Mouse (Mus musculus) megakaryocyte, embryonic 14.5 days (primary cell): ENCODE results near the gene Coro2a. TPM values are rescaled to one million over a fixed set of nuclear protein-coding genes. Genes with fewer than 3 reads are reported as not detected.

Source experiments
- H3K27me3 ChIP-seq: replicated peaks from 2 replicates; pipeline ENCODE3; 2012; ENCODE audit warnings: inconsistent platforms
- H3K36me3 ChIP-seq: replicated peaks from 2 replicates; pipeline ENCODE3; 2012; ENCODE audit warnings: low read length, inconsistent platforms, mixed read lengths
- H3K4me1 ChIP-seq: 2 replicates; pipeline ENCODE4 v1.6.1; 2012; ENCODE audit warnings: inconsistent platforms
- H3K4me3 ChIP-seq: replicated peaks from 2 replicates; pipeline ENCODE3; 2012; ENCODE audit warnings: moderate library complexity, mild to moderate bottlenecking, inconsistent platforms
- H3K9me3 ChIP-seq: 2 replicates; pipeline ENCODE4 v1.6.1; 2012; ENCODE audit warnings: inconsistent platforms
- FLI1 ChIP-seq: IDR thresholded peaks from 2 replicates; pipeline ENCODE4 v1.6.1; 2012; ENCODE audit warnings: low read length, inconsistent platforms, mixed read lengths
- GATA1 ChIP-seq: IDR thresholded peaks from 3 replicates; pipeline ENCODE4 v1.6.1; 2012; ENCODE audit warnings: mixed read lengths, low read length, inconsistent platforms, borderline replicate concordance
- polyA plus RNA-seq: library from polyadenylated mRNA; stranded (reverse); fragments of >175 nt; gene quantifications from 2 replicates; pipeline ENCODE4 v1.2.3, GENCODE M21; 2012; ENCODE audit warnings: low replicate concordance; ENCODE audit not compliant: insufficient read depth

Coro2a gene
- polyA plus RNA-seq, 1 experiment = 31.3 TPM

GRCm38 (mm10) chr4:46598981-46599380 lies 3.0 kb downstream of the Coro2a start:
- peaks cover 2% of the 10 kb centered on the region for H3K36me3 ChIP-seq
- peaks cover 19% of the 10 kb centered on the region for H3K27me3 ChIP-seq
- TF ChIP-seq FLI1 = no peak
- no peak for TF ChIP-seq GATA1
- peaks cover 78% of the 10 kb centered on the region for H3K4me1 ChIP-seq
- no peaks in the 10 kb centered on the region for H3K9me3 ChIP-seq
- H3K4me3 ChIP-seq = peak overlapping the region; percentile 79

- Histone ChIP-seq H3K36me3 (no peaks in the 10 kb centered on the region), H3K27me3 (peaks cover 19% of the 10 kb centered on the region), H3K4me3 (peak overlapping the region; percentile 88), H3K4me1 (peaks cover 82% of the 10 kb centered on the region), H3K9me3 (no peaks in the 10 kb centered on the region)
- TF ChIP-seq GATA1 (no peak), FLI1 (no peak)
These were observed 3.9 kb downstream of the Coro2a start for GRCm38 (mm10) chr4:46598111-46598510.

- TF ChIP-seq GATA1 (no peak), FLI1 (no peak)
- Histone ChIP-seq H3K36me3 (peaks cover 5% of the 10 kb centered on the region), H3K4me1 (peaks cover 82% of the 10 kb centered on the region), H3K9me3 (no peaks in the 10 kb centered on the region), H3K4me3 (peak overlapping the region; percentile 88), H3K27me3 (peaks cover 19% of the 10 kb centered on the region)
These were observed 4.6 kb downstream of the Coro2a start for GRCm38 (mm10) chr4:46597286-46597961.

GRCm38 (mm10) chr4:46596398-46596797 lies 5.6 kb downstream of the Coro2a start:
- H3K9me3 ChIP-seq = no peaks in the 10 kb centered on the region
- no peak for TF ChIP-seq GATA1
- peaks cover 5% of the 10 kb centered on the region for H3K36me3 ChIP-seq
- peaks cover 16% of the 10 kb centered on the region for H3K27me3 ChIP-seq
- peaks cover 83% of the 10 kb centered on the region for H3K4me1 ChIP-seq
- no peak overlapping the region for H3K4me3 ChIP-seq

- TF ChIP-seq GATA1 = no peak
- TF ChIP-seq FLI1 = no peak
- Histone ChIP-seq H3K4me3 (no peak overlapping the region), H3K4me1 (peaks cover 86% of the 10 kb centered on the region), H3K9me3 (no peaks in the 10 kb centered on the region), H3K36me3 (peaks cover 5% of the 10 kb centered on the region), H3K27me3 (no peaks in the 10 kb centered on the region)
These were observed 7.9 kb downstream of the Coro2a start for GRCm38 (mm10) chr4:46594131-46594530.

GRCm38 (mm10) chr4:46593472-46593871 lies 8.5 kb downstream of the Coro2a start:
- H3K27me3 ChIP-seq = no peaks in the 10 kb centered on the region
- TF ChIP-seq GATA1 = no peak
- TF ChIP-seq FLI1 = no peak
- H3K36me3 ChIP-seq = peaks cover 5% of the 10 kb centered on the region
- H3K9me3 ChIP-seq = no peaks in the 10 kb centered on the region
- no peak overlapping the region for H3K4me3 ChIP-seq
- H3K4me1 ChIP-seq = peaks cover 83% of the 10 kb centered on the region

GRCm38 (mm10) chr4:46591833-46592520 lies 10.0 kb downstream of the Coro2a start:
- Histone ChIP-seq H3K9me3 (no peaks in the 10 kb centered on the region), H3K4me1 (peaks cover 80% of the 10 kb centered on the region), H3K27me3 (no peaks in the 10 kb centered on the region), H3K4me3 (peak overlapping the region; percentile 56), H3K36me3 (peaks cover 5% of the 10 kb centered on the region)
- TF ChIP-seq FLI1 (no peak), GATA1 (no peak)

- TF ChIP-seq GATA1 (no peak), FLI1 (no peak)
- no peaks in the 10 kb centered on the region for H3K9me3 ChIP-seq
- H3K27me3 ChIP-seq = no peaks in the 10 kb centered on the region
- no peak overlapping the region for H3K4me3 ChIP-seq
- H3K4me1 ChIP-seq = peaks cover 82% of the 10 kb centered on the region
- H3K36me3 ChIP-seq = peaks cover 5% of the 10 kb centered on the region
These were observed 11.2 kb downstream of the Coro2a start for GRCm38 (mm10) chr4:46590810-46591209.

- Histone ChIP-seq H3K4me3 (peak overlapping the region; percentile 85), H3K4me1 (peaks cover 85% of the 10 kb centered on the region), H3K36me3 (peaks cover 5% of the 10 kb centered on the region), H3K9me3 (no peaks in the 10 kb centered on the region), H3K27me3 (no peaks in the 10 kb centered on the region)
- TF ChIP-seq GATA1 (no peak), FLI1 (no peak)
These were observed 11.9 kb downstream of the Coro2a start for GRCm38 (mm10) chr4:46589946-46590684.

- Histone ChIP-seq H3K9me3 (no peaks in the 10 kb centered on the region), H3K36me3 (peaks cover 5% of the 10 kb centered on the region), H3K4me1 (peaks cover 87% of the 10 kb centered on the region), H3K27me3 (no peaks in the 10 kb centered on the region), H3K4me3 (peak overlapping the region; percentile 0)
- TF ChIP-seq GATA1 (no peak), FLI1 (no peak)
These were observed 12.9 kb downstream of the Coro2a start for GRCm38 (mm10) chr4:46589151-46589550.
